Mouse (Mus musculus) ES-E14 (cell line): Measurements from ENCODE around the gene Gm43951. TPM values are rescaled to one million over a fixed set of nuclear protein-coding genes. Genes with fewer than 3 reads are reported as not detected.

Experiments used
- DNase-seq: peaks from one replicate; pipeline ENCODE4 v3.0.0-alpha.2; 2013; ENCODE audit warnings: low read depth, low spot score
- H3K27ac ChIP-seq: 2 replicates; pipeline ENCODE4 v1.5.1; 2012; ENCODE audit warnings: low read depth, mild to moderate bottlenecking, low read length, moderate library complexity, mixed read lengths; ENCODE audit not compliant: poor library complexity, insufficient read depth, severe bottlenecking
- H3K36me3 ChIP-seq: 2 replicates; pipeline ENCODE4 v1.6.1; 2012; ENCODE audit warnings: mild to moderate bottlenecking, low read length, moderate library complexity, mixed read lengths; ENCODE audit not compliant: control insufficient read depth, poor library complexity, insufficient read depth, severe bottlenecking
- H3K4me1 ChIP-seq, 2 experiments: fragments of 150-350 bp in 1 of 2; sonication (generic) in 1 of 2; 2 replicates each; pipeline ENCODE4 v1.6.1; 2012; ENCODE audit warnings: low read length in 2 of 2, mild to moderate bottlenecking in 1 of 2, mixed read lengths in 1 of 2; ENCODE audit not compliant: control insufficient read depth in 2 of 2, insufficient read depth in 2 of 2, poor library complexity in 1 of 2
- H3K4me3 ChIP-seq, 2 experiments: fragments of 150-350 bp in 1 of 2; sonication (generic) in 1 of 2; 2 replicates each; pipeline ENCODE4 v1.5.1; 2012; ENCODE audit warnings: low read length in 2 of 2, low read depth in 1 of 2, mild to moderate bottlenecking in 1 of 2, mixed read lengths in 1 of 2; ENCODE audit not compliant: insufficient read depth in 1 of 2, poor library complexity in 1 of 2, severe bottlenecking in 1 of 2
- H3K9ac ChIP-seq: 2 replicates; pipeline ENCODE4 v1.6.1; 2012; ENCODE audit warnings: low read depth, mild to moderate bottlenecking, low read length, mixed read lengths; ENCODE audit not compliant: poor library complexity, insufficient read depth, severe bottlenecking
- H3K9me3 ChIP-seq: fragments of 150-350 bp; sonication (generic); 2 replicates; pipeline ENCODE4 v1.6.1; 2012; ENCODE audit warnings: low read depth, mild to moderate bottlenecking, low read length; ENCODE audit not compliant: control insufficient read depth, insufficient read depth
- CHD2 ChIP-seq: IDR thresholded peaks from 2 replicates; pipeline ENCODE4 v1.6.1; 2014; ENCODE audit warnings: mild to moderate bottlenecking, low read depth, low read length, inconsistent platforms
- HCFC1 ChIP-seq: IDR thresholded peaks from 2 replicates; pipeline ENCODE4 v1.6.1; 2012; ENCODE audit warnings: low read length, inconsistent platforms, borderline replicate concordance; ENCODE audit not compliant: insufficient read depth
- MAFK ChIP-seq: IDR thresholded peaks from 2 replicates; pipeline ENCODE4 v1.6.1; 2014; ENCODE audit warnings: mild to moderate bottlenecking, low read depth, low read length, inconsistent platforms; ENCODE audit not compliant: insufficient read depth
- ZC3H11A ChIP-seq: IDR thresholded peaks from 2 replicates; pipeline ENCODE4 v1.6.1; 2012; ENCODE audit warnings: low read depth, mild to moderate bottlenecking, inconsistent platforms, low read length, borderline replicate concordance
- ZNF384 ChIP-seq: IDR thresholded peaks from 2 replicates; pipeline ENCODE4 v1.6.1; 2012; ENCODE audit warnings: low read depth, low read length, inconsistent platforms
- in situ Hi-C, 2 experiments: fragments of 600-800 bp; cut with MboI; formaldehyde crosslinking; loops; one replicate each; pipeline ENCODE4 v1.15.1; 2025; ENCODE audit warnings: low sequenced_read_pairs in 2 of 2, inconsistent platforms in 1 of 2; ENCODE audit not compliant: unreplicated experiment in 2 of 2
- total RNA-seq: library from RNA; depleted of rRNA; stranded (reverse); fragments of 300-350 nt; gene quantifications from 2 replicates; pipeline ENCODE4 v1.2.3, GENCODE M21; 2012

The Gm43951 gene
- total RNA-seq, 1 experiment: 2.8 TPM

GRCm38 (mm10) chr11:72207834-72208377 is 1.3 kb upstream of the Gm43951 start:
- no peak for TF ChIP-seq CHD2
- TF ChIP-seq HCFC1: no peak
- TF ChIP-seq MAFK: no peak
- no peak for TF ChIP-seq ZNF384
- no peak for TF ChIP-seq ZC3H11A
- in situ Hi-C loops: loop anchor here in 1 of 2 experiments (25.0 kb wide), 1 partner anchor 229 kb away; the partner anchor contains the start of genes Ggt6 and Mybbp1a

GRCm38 (mm10) chr11:72207204-72207833 is 679 bp upstream of the Gm43951 start, which contains the start of the genes 4933427D14Rik and Txndc17:
Gene 4933427D14Rik, minus strand, starts transcription at chr11:72207459.
Gene Txndc17, plus strand, starts transcription at chr11:72207547.
- peak within 1 kb of the TSS; percentile 96 for H3K9ac ChIP-seq
- H3K9me3 ChIP-seq: no peaks in the 10 kb centered on the region
- DNase-seq: peak; percentile 80
- H3K4me1 ChIP-seq: peaks cover 0 to 9% of the 10 kb centered on the region in 2 experiments; a peak in 2 of 4 replicates
- peak within 1 kb of the TSS; percentile 87 to 98 for H3K4me3 ChIP-seq
- TF ChIP-seq ZNF384 (no peak), CHD2 (no peak), MAFK (no peak), ZC3H11A (no peak), HCFC1 (no peak)
- in situ Hi-C loops: loop anchor here in 1 of 2 experiments (25.0 kb wide), 1 partner anchor 230 kb away; the partner anchor contains the start of genes Ggt6 and Mybbp1a
- H3K36me3 ChIP-seq: peaks cover 7% of the 10 kb centered on the region
- peak within 1 kb of the TSS; percentile 79 for H3K27ac ChIP-seq

More at GRCm38 (mm10) chr11:72207834-72208377, 1.3 kb upstream of the Gm43951 start:
- Histone ChIP-seq H3K36me3 (peaks cover 7% of the 10 kb centered on the region), H3K27ac (no peak overlapping the region; the same call in 1 of the 2 replicates), H3K9ac (peak overlapping the region; percentile 96), H3K4me3 (peak overlapping the region; percentile 87 to 98), H3K9me3 (no peaks in the 10 kb centered on the region), H3K4me1 (peaks cover 0 to 9% of the 10 kb centered on the region in 2 experiments; a peak in 2 of 4 replicates)
- no peak for DNase-seq

GRCm38 (mm10) chr11:72205256-72205655 is 1.4 kb downstream of the Gm43951 start:
- Histone ChIP-seq H3K4me1 (peaks cover 0 to 9% of the 10 kb centered on the region in 2 experiments; a peak in 2 of 4 replicates), H3K4me3 (no peak overlapping the region), H3K36me3 (peaks cover 3% of the 10 kb centered on the region; the same call in 1 of the 2 replicates), H3K9ac (no peak overlapping the region), H3K9me3 (no peaks in the 10 kb centered on the region), H3K27ac (no peak overlapping the region)
- in situ Hi-C loops: loop anchor here in 1 of 2 experiments (25.0 kb wide), 1 partner anchor 232 kb away; the partner anchor contains the start of genes Ggt6 and Mybbp1a
- DNase-seq: no peak
- no peak for TF ChIP-seq MAFK
- no peak for TF ChIP-seq CHD2
- no peak for TF ChIP-seq HCFC1
- TF ChIP-seq ZNF384: no peak
- no peak for TF ChIP-seq ZC3H11A

GRCm38 (mm10) chr11:72203440-72203839 is 3.2 kb downstream of the Gm43951 start:
- no peak overlapping the region for H3K9ac ChIP-seq
- no peak for DNase-seq
- no peak overlapping the region for H3K27ac ChIP-seq
- in situ Hi-C loops: loop anchor here in 1 of 2 experiments (25.0 kb wide), 1 partner anchor 234 kb away; the partner anchor contains the start of genes Ggt6 and Mybbp1a
- H3K36me3 ChIP-seq: peaks cover 2% of the 10 kb centered on the region; the same call in 1 of the 2 replicates
- H3K4me1 ChIP-seq: peaks cover 0 to 9% of the 10 kb centered on the region in 2 experiments; a peak in 2 of 4 replicates
- H3K4me3 ChIP-seq: no peak overlapping the region
- TF ChIP-seq ZNF384: no peak
- TF ChIP-seq HCFC1: no peak
- TF ChIP-seq CHD2: no peak
- TF ChIP-seq ZC3H11A: no peak
- no peak for TF ChIP-seq MAFK
- H3K9me3 ChIP-seq: no peaks in the 10 kb centered on the region
